27 mouse cellular contexts compared by ENCODE assay signal in genomic region chr14:21613031-21613430, GRCm38 (mm10).
DNase-seq lines count a peak whose midpoint lies in the region; ATAC-seq and TF ChIP-seq lines count a peak whose summit lies in the region.
"Had no signal": no experiment of that assay in that cellular context is flagged by ENCODE, and none has a peak within 500 bp of the region (broad histone marks: within the 10 kb centered on the region; RNA-seq: fewer than 3 reads in every experiment).

No protein-coding gene starts in this region.

- H3K9ac ChIP-seq in neural tube, embryonic 13.5 days, result no peak overlapping the region
- no peak overlapping the region for H3K9ac ChIP-seq in embryonic facial prominence, embryonic 15.5 days
- H3K9ac ChIP-seq in neural tube, embryonic 15.5 days (replicated peaks), result no peak overlapping the region
- H3K9ac ChIP-seq in stomach, postnatal 0 days (ENCODE audit: low read length), result no peak overlapping the region
- H3K9ac ChIP-seq: forebrain, embryonic 15.5 days; hindbrain, embryonic 14.5 days; limb, embryonic 12.5 days; liver, embryonic 13.5 days; midbrain, embryonic 13.5 days had no signal

- no peak overlapping the region for H3K4me3 ChIP-seq in neural tube, embryonic 13.5 days
- no peak overlapping the region for H3K4me3 ChIP-seq in embryonic facial prominence, embryonic 15.5 days (replicated peaks)
- H3K4me3 ChIP-seq in neural tube, embryonic 15.5 days (replicated peaks), result no peak overlapping the region
- no peak overlapping the region for H3K4me3 ChIP-seq in stomach, postnatal 0 days (ENCODE audit: low read depth, low read length)
- H3K4me3 ChIP-seq: forebrain, embryonic 15.5 days; limb, embryonic 12.5 days; liver, embryonic 13.5 days; midbrain, embryonic 13.5 days had no signal

- no peak overlapping the region for H3K4me2 ChIP-seq in neural tube, embryonic 13.5 days
- H3K4me2 ChIP-seq in embryonic facial prominence, embryonic 15.5 days (replicated peaks), result no peak overlapping the region
- no peak overlapping the region for H3K4me2 ChIP-seq in neural tube, embryonic 15.5 days
- H3K4me2 ChIP-seq in stomach, postnatal 0 days (replicated peaks; ENCODE audit: low read depth), result no peak overlapping the region
- H3K4me2 ChIP-seq: forebrain, embryonic 15.5 days; heart, embryonic 11.5 days; hindbrain, embryonic 14.5 days; limb, embryonic 12.5 days; liver, embryonic 13.5 days; midbrain, embryonic 13.5 days had no signal

- no peaks in the 10 kb centered on the region for H3K9me3 ChIP-seq in neural tube, embryonic 13.5 days
- no peaks in the 10 kb centered on the region for H3K9me3 ChIP-seq in embryonic facial prominence, embryonic 15.5 days (replicated peaks)
- no peaks in the 10 kb centered on the region for H3K9me3 ChIP-seq in neural tube, embryonic 15.5 days (replicated peaks)
- no peaks in the 10 kb centered on the region for H3K9me3 ChIP-seq in stomach, postnatal 0 days (ENCODE audit: control insufficient read depth, low read length)
- H3K9me3 ChIP-seq: forebrain, embryonic 15.5 days; limb, embryonic 12.5 days; liver, embryonic 13.5 days; midbrain, embryonic 13.5 days had no signal

- H3K27me3 ChIP-seq in neural tube, embryonic 13.5 days, result no peaks in the 10 kb centered on the region
- H3K27me3 ChIP-seq in embryonic facial prominence, embryonic 15.5 days, result no peaks in the 10 kb centered on the region
- H3K27me3 ChIP-seq in neural tube, embryonic 15.5 days (replicated peaks), result no peaks in the 10 kb centered on the region
- H3K27me3 ChIP-seq in stomach, postnatal 0 days (ENCODE audit: control insufficient read depth, insufficient read depth, low read length), result no peaks in the 10 kb centered on the region
- H3K27me3 ChIP-seq: CH12.LX; forebrain, embryonic 15.5 days; limb, embryonic 12.5 days; liver, embryonic 13.5 days; midbrain, embryonic 13.5 days had no signal

- WGBS in neural tube, embryonic 13.5 days, result 86% methylated on average over 6 of the region's 6 CpGs
- 63% methylated on average over 6 of the region's 6 CpGs for WGBS in embryonic facial prominence, embryonic 15.5 days
- WGBS in neural tube, embryonic 15.5 days, result 88% methylated on average over 6 of the region's 6 CpGs
- WGBS in stomach, postnatal 0 days, result 81% methylated on average over 6 of the region's 6 CpGs

- peaks cover 48% of the 10 kb centered on the region for H3K4me1 ChIP-seq in neural tube, embryonic 13.5 days (replicated peaks)
- peaks cover 21% of the 10 kb centered on the region for H3K4me1 ChIP-seq in embryonic facial prominence, embryonic 15.5 days
- H3K4me1 ChIP-seq in neural tube, embryonic 15.5 days, result peaks cover 25% of the 10 kb centered on the region
- H3K4me1 ChIP-seq in stomach, postnatal 0 days (replicated peaks; ENCODE audit: control insufficient read depth, insufficient read depth), result no peaks in the 10 kb centered on the region
- H3K4me1 ChIP-seq: liver, embryonic 13.5 days had no signal

- H3K36me3 ChIP-seq in neural tube, embryonic 13.5 days, result no peaks in the 10 kb centered on the region
- 0 out of 2 replicates have a peak, but pooled peaks cover 4% of the 10 kb centered on the region for H3K36me3 ChIP-seq in embryonic facial prominence, embryonic 15.5 days
- H3K36me3 ChIP-seq in neural tube, embryonic 15.5 days, result no peaks in the 10 kb centered on the region
- H3K36me3 ChIP-seq in stomach, postnatal 0 days (ENCODE audit: control insufficient read depth, insufficient read depth, low read length), result no peaks in the 10 kb centered on the region
- H3K36me3 ChIP-seq: forebrain, embryonic 15.5 days; liver, embryonic 13.5 days had no signal

- no peak for TF ChIP-seq CTCF in stomach, postnatal 0 days (IDR thresholded peaks at IDR 0.05; ENCODE audit: low read depth)

- no peak for ATAC-seq in neural tube, embryonic 13.5 days (ENCODE audit: low read depth)
- no peak for ATAC-seq in embryonic facial prominence, embryonic 15.5 days (ENCODE audit: insufficient number of reproducible peaks, low FRiP score, low TSS enrichment, low read depth)
- ATAC-seq in neural tube, embryonic 15.5 days (ENCODE audit: low FRiP score), result no peak
- ATAC-seq in stomach, postnatal 0 days (ENCODE audit: low FRiP score, low TSS enrichment), result no peak
- ATAC-seq: activated CD4-positive, CD25-positive, alpha-beta regulatory T cell, adult 4 months; forebrain, embryonic 15.5 days; inflammation-experienced regulatory T-cells, adult 6 months; lung, postnatal 0 days; midbrain, embryonic 13.5 days had no signal

- H3K27ac ChIP-seq in neural tube, embryonic 13.5 days (replicated peaks), result 0 out of 2 replicates have a peak overlapping the region, but pooled peaks have one; percentile 42
- H3K27ac ChIP-seq in embryonic facial prominence, embryonic 15.5 days (replicated peaks), result peak overlapping the region; percentile 44; the same call in 1 of the 2 replicates
- H3K27ac ChIP-seq in neural tube, embryonic 15.5 days (replicated peaks), result 0 out of 2 replicates have a peak overlapping the region, but pooled peaks have one; percentile 6
- no peak overlapping the region for H3K27ac ChIP-seq in stomach, postnatal 0 days (replicated peaks)
- H3K27ac ChIP-seq: hindbrain, embryonic 14.5 days; liver, embryonic 13.5 days; midbrain, embryonic 13.5 days had no signal

- TF ChIP-seq EP300 in stomach, postnatal 0 days (optimal IDR thresholded peaks at IDR 0.05), result no peak

- peak; percentile 44 for DNase-seq in heart, adult 11 months
- DNase-seq in heart, adult 8-10 months (ENCODE audit: low spot score), result no peak
- DNase-seq in neural tube, embryonic 10.5 days (ENCODE audit: extremely low spot score, low spot score), result no peak
- DNase-seq in right cerebral cortex, postnatal 14 days, result no peak
- DNase-seq in stomach, postnatal 0 days (ENCODE audit: low spot score), result no peak
- DNase-seq: adrenal gland, adult 2 months; adrenal gland, postnatal 36 days; cerebellum, adult 18-20 months; cerebellum, postnatal 10 days; gastrocnemius, postnatal 10 days; kidney, adult 2 months; kidney, postnatal 36 days; liver, embryonic 13.5 days; lung, adult 18-20 months; lung, postnatal 4 days had no signal
